Mouse (Mus musculus) G1E (cell line): ENCODE measurements around the gene Nek7.

Experiments used
- CTCF ChIP-seq: IDR thresholded peaks from 2 replicates; pipeline ENCODE4 v1.5.1; 2012; ENCODE audit warnings: low read depth, low read length, inconsistent platforms, mixed read lengths
- GATA1 ChIP-seq: IDR thresholded peaks from 2 replicates; pipeline ENCODE4 v1.6.1; 2012; ENCODE audit warnings: borderline replicate concordance, low read length, inconsistent platforms, mixed read lengths
- GATA2 ChIP-seq: IDR thresholded peaks from 2 replicates; pipeline ENCODE4 v1.6.1; 2012; ENCODE audit warnings: low read depth, low read length, inconsistent platforms, borderline replicate concordance
- POLR2AphosphoS5 ChIP-seq: IDR thresholded peaks from 2 replicates; pipeline ENCODE4 v1.6.1; 2012; ENCODE audit warnings: low read depth, low read length, inconsistent platforms; ENCODE audit not compliant: insufficient replicate concordance
- TAL1 ChIP-seq: conservative IDR thresholded peaks from 2 replicates; pipeline ENCODE4 v1.6.1; 2012; ENCODE audit warnings: low read depth, low read length, inconsistent platforms, mixed read lengths

DNA sequence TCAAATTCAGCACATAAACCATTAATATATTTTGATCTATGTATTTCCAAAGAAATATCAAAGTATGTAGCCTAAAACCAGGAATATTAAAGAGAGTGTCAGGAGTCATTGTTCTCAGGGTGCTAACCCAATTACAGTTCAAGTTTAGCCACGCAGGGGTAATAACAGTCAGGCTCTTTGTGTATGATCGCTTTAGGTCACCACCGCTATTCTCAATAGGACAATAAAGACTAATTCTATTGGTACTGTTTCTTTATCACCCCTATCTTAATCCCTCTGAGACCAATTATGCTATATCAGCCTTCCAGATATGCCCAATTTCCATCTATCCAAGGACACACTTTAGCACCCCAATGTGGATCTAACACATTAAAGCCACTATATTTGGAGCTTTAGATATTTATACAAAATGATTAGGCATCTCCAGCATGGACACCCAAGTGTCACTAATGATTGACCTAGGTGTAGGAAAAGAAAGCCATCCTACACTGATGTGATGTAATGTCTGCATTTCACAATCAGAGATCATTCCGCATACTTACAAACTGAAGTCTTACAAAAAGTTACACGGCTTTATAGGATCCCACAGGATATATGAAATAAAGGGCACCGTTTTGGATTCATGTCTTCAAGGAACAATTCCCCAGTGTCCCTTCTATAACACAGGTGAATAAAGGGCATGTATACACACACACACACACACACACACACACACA is 128.4 kb downstream of the Nek7 start:
- TF ChIP-seq CTCF, result no peak
- TF ChIP-seq TAL1, result no peak
- no peak for TF ChIP-seq GATA1
- TF ChIP-seq POLR2AphosphoS5, result no peak
- no peak for TF ChIP-seq GATA2
